Mouse (Mus musculus) hindbrain, embryonic 16.5 days (tissue): ENCODE measurements around the gene Srd5a1. TPM values are rescaled to one million over a fixed set of nuclear protein-coding genes. Genes with fewer than 3 reads are reported as not detected.
A peak's percentile ranks its signal among the peaks of the same experiment; 100 is the strongest.

ENCODE experiments used
- ATAC-seq: fragments of 200-750 bp; cut with Nextera tagmentation; 2 replicates; pipeline ENCODE4 v1.8.0; 2017; ENCODE audit warnings: moderate TSS enrichment, moderate library complexity
- H3K27ac ChIP-seq: fragments of 300-500 bp; sonication (generic); 2 replicates; pipeline ENCODE4 v1.5.1; 2014; ENCODE audit warnings: low read depth, mild to moderate bottlenecking, control low read depth, low read length, moderate library complexity
- H3K27me3 ChIP-seq: fragments of 300-500 bp; sonication (generic); replicated peaks from 2 replicates; pipeline ENCODE4 v1.6.1; 2014; ENCODE audit warnings: low read length; ENCODE audit not compliant: control insufficient read depth, insufficient read depth
- H3K36me3 ChIP-seq: fragments of 300-500 bp; sonication (generic); 2 replicates; pipeline ENCODE4 v1.6.1; 2014; ENCODE audit warnings: mild to moderate bottlenecking, low read length, moderate library complexity, mixed read lengths; ENCODE audit not compliant: control insufficient read depth, insufficient read depth
- H3K4me1 ChIP-seq: fragments of 300-500 bp; sonication (generic); 2 replicates; pipeline ENCODE4 v1.6.1; 2014; ENCODE audit warnings: low read depth, low read length; ENCODE audit not compliant: control insufficient read depth, insufficient read depth
- H3K4me2 ChIP-seq: fragments of 300-500 bp; sonication (generic); 2 replicates; pipeline ENCODE4 v1.6.1; 2014; ENCODE audit warnings: mild to moderate bottlenecking, low read length, control low read depth, moderate library complexity
- H3K4me3 ChIP-seq: fragments of 300-500 bp; sonication (generic); 2 replicates; pipeline ENCODE4 v1.5.1; 2014; ENCODE audit warnings: mild to moderate bottlenecking, low read length, control low read depth, moderate library complexity
- H3K9ac ChIP-seq: fragments of 300-500 bp; sonication (generic); 2 replicates; pipeline ENCODE4 v1.6.1; 2014; ENCODE audit warnings: low read depth, mild to moderate bottlenecking, control low read depth, low read length, moderate library complexity
- H3K9me3 ChIP-seq: fragments of 300-500 bp; sonication (generic); 2 replicates; pipeline ENCODE4 v1.6.1; 2014; ENCODE audit warnings: mild to moderate bottlenecking, low read length, moderate library complexity; ENCODE audit not compliant: control insufficient read depth
- WGBS: fragments of 180-500 bp; shearing (Covaris S2); extraction: QIAGEN DNeasy Blood & Tissue Kit; methylation state at CpG from one replicate; pipeline ENCODE4 v1.1.7; 2014; 5-methylcytosine and 5-hydroxymethylcytosine counted together
- polyA plus RNA-seq: library from polyadenylated mRNA; unstranded; fragments of >200 nt; fragmentation: Nextera tagmentation; extraction: Ambion mirVana; gene quantifications from 2 replicates; pipeline ENCODE4 v1.2.1, GENCODE M21; 2015

The Srd5a1 gene
- polyA plus RNA-seq, 1 experiment from 2014 or later = 39.2 TPM

GRCm38 (mm10) chr13:69533405-69534333 is 77.6 kb downstream of the Srd5a1 start, which contains the start of gene Nsun2:
TSS of gene Nsun2 (plus strand) at chr13:69533746.
- Histone ChIP-seq H3K4me1 (peaks cover 40% of the 10 kb centered on the region), H3K36me3 (no peaks in the 10 kb centered on the region), H3K27me3 (no peaks in the 10 kb centered on the region), H3K9ac (peak within 1 kb of the TSS; percentile 93), H3K9me3 (no peaks in the 10 kb centered on the region), H3K4me3 (peak within 1 kb of the TSS; percentile 82), H3K27ac (peak within 1 kb of the TSS; percentile 98), H3K4me2 (peak within 1 kb of the TSS; percentile 99)
- ATAC-seq = peak; percentile 4
- WGBS = under 1% methylated on average over 83 of the region's 155 CpGs

DNA sequence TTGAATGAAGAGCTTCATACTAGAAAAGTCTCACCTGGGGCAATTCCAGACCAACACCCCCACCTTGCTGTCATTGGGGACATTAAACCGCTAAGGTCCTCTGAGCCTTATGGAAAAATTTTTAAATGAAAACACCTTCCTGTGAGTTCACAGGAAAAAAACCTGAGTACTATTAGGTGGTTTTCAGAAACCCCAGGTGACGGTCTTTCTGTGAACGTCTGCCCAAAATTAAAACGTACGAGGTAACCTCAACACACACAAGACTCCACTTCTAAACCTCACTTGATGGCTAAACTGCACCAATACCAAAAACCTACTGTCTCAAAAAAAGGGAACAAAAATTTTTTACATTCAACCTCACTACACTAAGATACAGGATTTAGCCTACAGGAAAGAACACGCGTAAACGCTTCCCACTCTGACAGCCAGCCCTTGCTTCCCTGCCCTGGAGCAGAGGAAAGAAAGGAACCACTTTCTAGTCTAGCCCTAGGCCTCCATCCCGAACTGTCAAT is 78.3 kb downstream of the Srd5a1 start:
- Histone ChIP-seq H3K36me3 (no peaks in the 10 kb centered on the region), H3K27ac (peak overlapping the region; percentile 98), H3K9me3 (no peaks in the 10 kb centered on the region), H3K4me2 (peak overlapping the region; percentile 99), H3K4me1 (peaks cover 46% of the 10 kb centered on the region), H3K4me3 (peak overlapping the region; percentile 82), H3K9ac (peak overlapping the region; percentile 93), H3K27me3 (no peaks in the 10 kb centered on the region)
- ATAC-seq = no peak
- under 1% methylated on average over 9 of the region's 9 CpGs for WGBS

DNA sequence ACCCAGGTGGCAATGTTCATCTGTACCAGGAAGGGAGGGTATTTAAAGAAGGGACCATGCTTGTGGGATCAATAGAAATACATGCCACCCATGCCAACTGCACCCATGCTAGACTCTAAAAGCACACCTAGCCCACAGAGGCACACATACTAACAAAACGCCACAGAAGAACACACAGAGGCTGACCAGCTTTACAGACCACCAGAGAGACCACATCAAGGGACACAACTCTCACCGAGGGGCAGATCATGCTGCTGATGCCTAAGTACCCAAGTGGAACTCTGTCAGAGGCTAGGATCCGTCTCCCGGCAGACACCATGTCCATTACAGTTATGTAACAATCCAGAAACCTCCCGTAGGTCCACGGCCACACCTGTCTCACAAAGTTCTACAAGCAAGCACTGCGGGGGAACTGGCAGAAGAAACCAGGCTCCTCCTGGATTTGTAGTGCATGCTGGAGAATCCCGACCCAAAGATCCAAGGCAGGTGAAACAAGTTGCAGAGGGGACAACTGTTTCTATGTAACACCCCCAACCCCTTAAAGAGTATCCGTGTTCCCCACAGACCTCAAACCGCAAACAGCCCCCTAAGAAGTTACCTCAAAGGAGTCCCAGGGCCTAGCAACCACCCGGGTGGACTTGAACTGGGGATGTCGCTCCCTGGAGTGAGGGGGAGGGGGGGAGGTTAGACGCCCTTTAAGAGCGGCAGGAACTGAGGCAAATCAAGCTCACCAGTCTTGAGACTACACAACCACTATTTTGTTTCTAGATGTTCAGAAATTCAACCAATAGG is 78.9 kb downstream of the Srd5a1 start:
- H3K9ac ChIP-seq = peak overlapping the region; percentile 93
- no peaks in the 10 kb centered on the region for H3K27me3 ChIP-seq
- peak overlapping the region; percentile 82 for H3K4me3 ChIP-seq
- H3K4me1 ChIP-seq = peaks cover 46% of the 10 kb centered on the region
- no peak for ATAC-seq
- H3K36me3 ChIP-seq = no peaks in the 10 kb centered on the region
- peak overlapping the region; percentile 99 for H3K4me2 ChIP-seq
- 20% methylated on average over 14 of the region's 14 CpGs for WGBS
- no peak overlapping the region for H3K27ac ChIP-seq
- no peaks in the 10 kb centered on the region for H3K9me3 ChIP-seq

DNA sequence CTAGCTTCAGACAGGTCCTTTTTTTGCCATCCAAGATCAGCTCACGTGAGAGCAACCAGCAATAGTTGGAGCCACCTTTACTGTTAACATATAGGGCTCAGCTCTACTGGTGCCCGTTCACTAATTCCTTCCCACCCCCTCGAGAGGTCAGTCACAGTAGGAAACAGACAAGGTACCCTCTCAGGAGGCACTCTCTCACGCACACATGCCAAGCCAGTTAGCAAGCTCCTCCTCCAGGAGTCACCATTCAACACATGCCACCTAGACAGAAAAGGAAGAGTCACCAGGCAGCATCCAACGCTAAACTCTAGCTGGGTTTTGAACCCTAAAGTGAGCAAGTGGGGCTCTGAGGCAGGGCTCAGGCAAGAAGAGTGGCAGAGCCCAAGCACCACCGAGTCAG is 79.8 kb downstream of the Srd5a1 start:
- no peak overlapping the region for H3K27ac ChIP-seq
- no peaks in the 10 kb centered on the region for H3K36me3 ChIP-seq
- H3K9me3 ChIP-seq = no peaks in the 10 kb centered on the region
- peak overlapping the region; percentile 99 for H3K4me2 ChIP-seq
- H3K9ac ChIP-seq = peak overlapping the region; percentile 93
- ATAC-seq = no peak
- peaks cover 53% of the 10 kb centered on the region for H3K4me1 ChIP-seq
- no peaks in the 10 kb centered on the region for H3K27me3 ChIP-seq
- 42% methylated on average over 6 of the region's 6 CpGs for WGBS
- peak overlapping the region; percentile 82 for H3K4me3 ChIP-seq

GRCm38 (mm10) chr13:69530951-69531350 is 80.3 kb downstream of the Srd5a1 start:
- 79% methylated on average over 6 of the region's 6 CpGs for WGBS
- Histone ChIP-seq H3K4me1 (peaks cover 56% of the 10 kb centered on the region), H3K4me2 (peak overlapping the region; percentile 99), H3K27me3 (no peaks in the 10 kb centered on the region), H3K36me3 (no peaks in the 10 kb centered on the region), H3K9ac (peak overlapping the region; percentile 39), H3K9me3 (no peaks in the 10 kb centered on the region), H3K27ac (no peak overlapping the region), H3K4me3 (peak overlapping the region; percentile 82)
- no peak for ATAC-seq

DNA sequence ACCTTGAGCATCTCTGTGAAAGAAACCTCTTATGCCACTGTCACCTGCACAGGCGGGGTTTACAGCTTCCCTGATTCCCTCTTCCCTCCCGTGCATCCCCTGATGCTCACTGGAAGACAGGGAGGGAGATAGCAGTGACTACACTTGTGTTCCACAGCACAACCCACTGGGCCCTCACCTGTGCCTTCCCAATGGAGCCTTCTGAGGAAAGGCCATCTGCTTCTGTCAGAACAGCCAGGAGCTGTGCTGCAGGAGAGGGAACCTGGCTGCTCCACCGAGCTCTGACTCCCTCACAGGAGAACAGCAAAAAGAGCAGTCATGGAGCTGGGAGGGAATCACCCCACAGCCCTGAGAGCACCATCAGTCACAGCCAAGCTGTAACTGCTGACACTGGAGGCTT is 81.1 kb downstream of the Srd5a1 start:
- H3K9ac ChIP-seq = peak overlapping the region; percentile 19; the same call in 1 of the 2 replicates

DNA sequence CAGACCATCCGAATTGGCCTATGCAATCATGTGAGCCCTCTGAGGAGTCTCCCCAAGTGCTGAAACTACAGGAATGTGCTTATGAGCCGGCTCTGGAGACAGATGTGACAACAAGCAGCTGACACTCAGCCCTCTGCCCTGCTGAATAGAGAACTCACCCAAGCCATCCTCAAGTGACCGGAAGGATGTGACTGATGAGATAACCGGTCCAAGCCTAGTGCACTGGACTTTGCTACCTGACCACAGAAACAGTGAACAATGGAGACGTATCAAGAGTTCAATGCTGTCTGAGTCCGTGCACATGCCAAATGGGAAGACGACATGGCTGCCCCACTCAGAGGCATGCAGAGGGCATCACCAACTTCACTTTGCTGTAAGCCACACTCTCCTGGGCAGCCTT is 82.7 kb downstream of the Srd5a1 start:
- Histone ChIP-seq H3K4me1 (peaks cover 63% of the 10 kb centered on the region), H3K27me3 (no peaks in the 10 kb centered on the region), H3K36me3 (no peaks in the 10 kb centered on the region), H3K4me2 (no peak overlapping the region), H3K27ac (no peak overlapping the region), H3K9me3 (no peaks in the 10 kb centered on the region), H3K9ac (no peak overlapping the region), H3K4me3 (no peak overlapping the region)
- WGBS = 76% methylated on average over 7 of the region's 7 CpGs
- ATAC-seq = no peak

More for the DNA sequence above, 81.1 kb downstream of the Srd5a1 start:
- WGBS = 79% methylated on average over 3 of the region's 3 CpGs
- H3K4me3 ChIP-seq = no peak overlapping the region
- ATAC-seq = no peak
- H3K27ac ChIP-seq = no peak overlapping the region
- H3K9me3 ChIP-seq = no peaks in the 10 kb centered on the region
- no peaks in the 10 kb centered on the region for H3K36me3 ChIP-seq
- H3K4me1 ChIP-seq = peaks cover 56% of the 10 kb centered on the region
- peak overlapping the region; percentile 99 for H3K4me2 ChIP-seq
- H3K27me3 ChIP-seq = no peaks in the 10 kb centered on the region

DNA sequence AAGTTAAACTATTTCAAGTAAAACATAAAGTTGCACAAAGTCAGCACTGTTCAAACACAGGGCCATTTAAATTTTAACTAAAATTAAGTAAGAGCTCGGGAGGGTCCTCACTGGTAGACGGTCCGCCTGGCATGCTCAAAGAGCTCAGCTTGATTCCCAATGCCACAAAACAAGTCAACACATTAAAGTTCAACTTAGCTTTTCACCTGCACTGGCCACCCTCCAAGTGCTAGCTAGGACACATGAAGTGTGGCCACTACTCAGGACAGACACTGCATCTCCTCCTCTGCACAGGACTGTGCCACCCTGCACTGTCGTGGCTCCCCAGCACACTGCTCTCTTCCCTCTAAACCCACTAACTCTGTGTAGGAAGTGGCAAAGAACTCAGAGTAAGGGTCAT is 85.4 kb downstream of the Srd5a1 start:
- H3K4me2 ChIP-seq = no peak overlapping the region
- 53% methylated on average over 4 of the region's 4 CpGs for WGBS
- H3K9ac ChIP-seq = no peak overlapping the region
- no peaks in the 10 kb centered on the region for H3K9me3 ChIP-seq
- no peak overlapping the region for H3K27ac ChIP-seq
- no peaks in the 10 kb centered on the region for H3K36me3 ChIP-seq
- peaks cover 53% of the 10 kb centered on the region for H3K4me1 ChIP-seq
- no peaks in the 10 kb centered on the region for H3K27me3 ChIP-seq
- H3K4me3 ChIP-seq = no peak overlapping the region
- no peak for ATAC-seq

DNA sequence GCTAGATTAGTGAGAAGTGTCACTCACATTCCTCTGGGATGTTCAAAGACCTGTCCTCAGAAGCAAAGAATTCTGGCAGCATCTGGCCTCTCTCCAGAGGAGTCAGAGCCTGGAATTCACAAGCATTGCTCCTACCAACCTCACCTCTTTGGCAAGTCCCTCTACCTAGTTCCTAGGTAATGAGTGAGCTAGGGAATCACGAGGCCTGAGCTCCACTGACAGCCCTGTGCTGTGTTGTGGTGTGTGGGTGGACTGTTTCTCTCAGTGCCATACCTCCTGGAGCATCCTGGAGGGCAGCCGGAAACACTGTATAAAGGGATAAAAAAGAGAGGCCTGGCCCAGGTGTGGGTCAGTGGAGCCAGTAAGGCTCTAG is 87.1 kb downstream of the Srd5a1 start:
- Histone ChIP-seq H3K9me3 (no peaks in the 10 kb centered on the region), H3K4me1 (peaks cover 44% of the 10 kb centered on the region), H3K27me3 (no peaks in the 10 kb centered on the region), H3K36me3 (no peaks in the 10 kb centered on the region), H3K4me2 (no peak overlapping the region), H3K4me3 (no peak overlapping the region), H3K9ac (no peak overlapping the region), H3K27ac (no peak overlapping the region)
- 74% methylated on average over 2 of the region's 2 CpGs for WGBS
- no peak for ATAC-seq
